Mouse (Mus musculus): ENCODE results near the gene Nktr. TPM values are rescaled to one million over a fixed set of nuclear protein-coding genes. Genes with fewer than 3 reads are reported as not detected.

Gene Nktr
- polyA plus RNA-seq, 1 experiment from 2014 or later = 17.3 TPM

GRCm38 (mm10) chr9:121791206-121791605 is 72.2 kb downstream of the Nktr start:
- no peak overlapping the region for H3K4me2 ChIP-seq (ENCODE audit: low read depth, low read length)
- H3K27ac ChIP-seq (ENCODE audit: low read depth) = no peak overlapping the region
- H3K4me3 ChIP-seq (ENCODE audit: low read depth, low read length) = no peak overlapping the region
- peak; percentile 73 for DNase-seq
- no peaks in the 10 kb centered on the region for H3K4me1 ChIP-seq (ENCODE audit: insufficient read depth)
- H3K9me3 ChIP-seq (ENCODE audit: low read length) = no peaks in the 10 kb centered on the region
- ATAC-seq = no peak
- WGBS (ENCODE audit: insufficient replicate concordance) = 22% methylated on average over 5 of the region's 5 CpGs
- no peak overlapping the region for H3K9ac ChIP-seq (replicated peaks)
- H3K36me3 ChIP-seq (replicated peaks; ENCODE audit: insufficient read depth, low read length) = no peaks in the 10 kb centered on the region
- no peak for TF ChIP-seq CTCF (IDR thresholded peaks at IDR 0.05; ENCODE audit: low read depth)
- no peak for TF ChIP-seq EP300 (IDR thresholded peaks at IDR 0.05; ENCODE audit: low read depth)
- H3K27me3 ChIP-seq (ENCODE audit: insufficient read depth, low read length) = 0 out of 2 replicates have a peak, but pooled peaks cover 2% of the 10 kb centered on the region

GRCm38 (mm10) chr9:121791757-121792521 is 73.0 kb downstream of the Nktr start, which contains the start of gene Hhatl:
TSS of gene Hhatl (minus strand) at chr9:121792507.
- no peak for ATAC-seq
- no peak within 1 kb of the TSS for H3K4me2 ChIP-seq (ENCODE audit: low read depth, low read length)

GRCm38 (mm10) chr9:121794972-121795539 is 76.1 kb downstream of the Nktr start:
- ATAC-seq = no peak

More at GRCm38 (mm10) chr9:121791757-121792521, 73.0 kb downstream of the Nktr start, which contains the start of gene Hhatl:
- 45% methylated on average over 23 of the region's 24 CpGs for WGBS (ENCODE audit: insufficient replicate concordance)
- no peak for TF ChIP-seq EP300 (IDR thresholded peaks at IDR 0.05; ENCODE audit: low read depth)
- no peak for TF ChIP-seq CTCF (IDR thresholded peaks at IDR 0.05; ENCODE audit: low read depth)
- H3K4me1 ChIP-seq (ENCODE audit: insufficient read depth) = no peaks in the 10 kb centered on the region
- H3K36me3 ChIP-seq (replicated peaks; ENCODE audit: insufficient read depth, low read length) = no peaks in the 10 kb centered on the region
- H3K27me3 ChIP-seq (ENCODE audit: insufficient read depth, low read length) = 0 out of 2 replicates have a peak, but pooled peaks cover 2% of the 10 kb centered on the region
- H3K9me3 ChIP-seq (ENCODE audit: low read length) = no peaks in the 10 kb centered on the region
- no peak within 1 kb of the TSS for H3K9ac ChIP-seq (replicated peaks)
- no peak within 1 kb of the TSS for H3K4me3 ChIP-seq (ENCODE audit: low read depth, low read length)
- no peak within 1 kb of the TSS for H3K27ac ChIP-seq (ENCODE audit: low read depth)
- DNase-seq = no peak

DNA sequence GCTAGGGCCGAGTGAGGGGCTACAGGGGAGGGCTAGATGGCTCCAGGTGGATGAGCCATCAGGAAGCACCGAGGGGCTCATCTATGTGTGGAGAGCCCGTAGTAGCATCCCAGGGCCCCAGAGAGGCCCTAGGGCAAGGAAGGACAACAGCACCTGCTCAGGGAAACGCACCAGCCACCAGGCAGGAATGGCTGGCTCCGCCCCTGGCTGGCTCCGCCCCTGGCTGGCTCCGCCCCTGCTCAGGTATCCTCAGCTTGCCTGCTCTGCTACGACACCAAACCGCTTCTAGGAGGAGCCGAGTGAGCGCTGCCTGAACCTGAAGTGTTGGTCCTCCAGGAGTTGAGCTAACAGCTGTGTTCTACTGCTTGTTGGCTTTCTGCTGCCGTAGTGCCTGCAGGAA is 78.8 kb downstream of the Nktr start:
- Histone ChIP-seq H3K4me2 (ENCODE audit: low read depth, low read length) (no peak overlapping the region), H3K9ac (replicated peaks) (no peak overlapping the region), H3K4me1 (ENCODE audit: insufficient read depth) (0 out of 2 replicates have a peak, but pooled peaks cover 4% of the 10 kb centered on the region), H3K36me3 (replicated peaks; ENCODE audit: insufficient read depth, low read length) (no peaks in the 10 kb centered on the region), H3K27me3 (ENCODE audit: insufficient read depth, low read length) (no peaks in the 10 kb centered on the region), H3K27ac (ENCODE audit: low read depth) (no peak overlapping the region), H3K4me3 (ENCODE audit: low read depth, low read length) (no peak overlapping the region), H3K9me3 (ENCODE audit: low read length) (no peaks in the 10 kb centered on the region)
- peak; percentile 55 for DNase-seq
- WGBS (ENCODE audit: insufficient replicate concordance) = 20% methylated on average over 12 of the region's 12 CpGs
- TF ChIP-seq CTCF (IDR thresholded peaks at IDR 0.05; ENCODE audit: low read depth) (no peak), EP300 (IDR thresholded peaks at IDR 0.05; ENCODE audit: low read depth) (no peak)
- ATAC-seq = no peak

More at GRCm38 (mm10) chr9:121794972-121795539, 76.1 kb downstream of the Nktr start:
- 0 out of 2 replicates have a peak, but pooled peaks cover 4% of the 10 kb centered on the region for H3K4me1 ChIP-seq (ENCODE audit: insufficient read depth)
- no peaks in the 10 kb centered on the region for H3K36me3 ChIP-seq (replicated peaks; ENCODE audit: insufficient read depth, low read length)
- H3K9ac ChIP-seq (replicated peaks) = no peak overlapping the region
- DNase-seq = no peak
- H3K27ac ChIP-seq (ENCODE audit: low read depth) = no peak overlapping the region
- no peak overlapping the region for H3K4me3 ChIP-seq (ENCODE audit: low read depth, low read length)
- TF ChIP-seq CTCF (IDR thresholded peaks at IDR 0.05; ENCODE audit: low read depth) (no peak), EP300 (IDR thresholded peaks at IDR 0.05; ENCODE audit: low read depth) (no peak)
- 50% methylated on average over 1 of the region's 1 CpGs for WGBS (ENCODE audit: insufficient replicate concordance)
- H3K4me2 ChIP-seq (ENCODE audit: low read depth, low read length) = no peak overlapping the region
- H3K9me3 ChIP-seq (ENCODE audit: low read length) = no peaks in the 10 kb centered on the region
- 0 out of 2 replicates have a peak, but pooled peaks cover 2% of the 10 kb centered on the region for H3K27me3 ChIP-seq (ENCODE audit: insufficient read depth, low read length)

DNA sequence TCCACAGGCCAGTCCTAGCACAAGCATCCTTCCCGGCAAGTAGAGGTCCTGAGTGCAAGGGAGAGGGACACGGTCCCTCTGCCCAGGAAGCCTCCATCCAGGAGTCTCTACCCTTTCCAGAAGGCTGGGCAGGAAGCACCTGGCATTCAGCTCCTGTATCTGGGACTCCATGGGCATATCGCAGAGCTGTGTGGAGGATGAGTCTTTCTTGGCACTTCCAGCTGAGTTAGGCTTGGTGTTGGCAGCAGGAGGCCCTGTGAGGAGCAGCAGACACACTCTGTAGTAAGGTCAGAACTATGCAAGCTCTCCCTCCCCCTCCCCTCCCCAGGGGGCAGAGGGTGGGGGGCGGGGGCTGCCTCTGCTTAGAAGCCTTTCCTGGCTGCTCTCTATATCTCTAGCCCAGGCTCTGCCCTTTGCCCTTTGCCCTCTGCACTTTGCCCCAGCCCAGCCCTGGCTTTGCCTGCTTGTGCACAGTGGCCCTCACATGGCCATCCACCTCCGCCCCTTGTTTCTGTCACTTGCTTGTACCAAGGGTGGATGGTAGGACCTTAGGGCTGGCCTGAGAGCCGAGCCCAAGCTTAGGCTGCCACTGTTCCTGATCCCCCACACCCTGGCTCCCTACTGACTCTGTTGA is 80.0 kb downstream of the Nktr start:
- no peak for DNase-seq
- Histone ChIP-seq H3K27me3 (ENCODE audit: insufficient read depth, low read length) (no peaks in the 10 kb centered on the region), H3K4me3 (ENCODE audit: low read depth, low read length) (no peak overlapping the region), H3K9ac (replicated peaks) (no peak overlapping the region), H3K27ac (ENCODE audit: low read depth) (no peak overlapping the region), H3K4me1 (ENCODE audit: insufficient read depth) (0 out of 2 replicates have a peak, but pooled peaks cover 4% of the 10 kb centered on the region), H3K36me3 (replicated peaks; ENCODE audit: insufficient read depth, low read length) (no peaks in the 10 kb centered on the region), H3K4me2 (ENCODE audit: low read depth, low read length) (no peak overlapping the region), H3K9me3 (ENCODE audit: low read length) (no peaks in the 10 kb centered on the region)
- TF ChIP-seq CTCF (IDR thresholded peaks at IDR 0.05; ENCODE audit: low read depth) = no peak
- no peak for TF ChIP-seq EP300 (IDR thresholded peaks at IDR 0.05; ENCODE audit: low read depth)
- 38% methylated on average over 6 of the region's 6 CpGs for WGBS (ENCODE audit: insufficient replicate concordance)
- peak; percentile 15; the same call in 1 of the 2 replicates for ATAC-seq

DNA sequence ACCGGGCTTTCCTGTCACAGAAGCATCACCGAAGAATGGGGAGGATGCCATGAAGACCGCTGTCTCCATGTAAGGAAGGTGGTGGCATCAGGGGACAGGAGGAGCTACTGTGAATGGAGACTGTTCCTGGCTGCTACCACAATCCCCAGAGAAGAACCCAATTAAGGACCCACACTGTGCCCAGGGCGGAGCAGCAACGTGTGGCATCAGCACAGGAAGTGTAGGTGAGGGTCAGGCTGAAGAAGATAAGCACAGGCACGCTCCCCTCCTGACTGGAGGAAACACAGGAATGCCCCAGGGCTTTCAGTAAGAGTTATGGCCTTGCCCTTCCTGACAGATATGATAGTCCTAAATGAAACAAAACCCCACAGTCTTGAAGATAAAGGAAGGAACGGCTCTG is 83.8 kb downstream of the Nktr start:
- Histone ChIP-seq H3K9me3 (ENCODE audit: low read length) (no peaks in the 10 kb centered on the region), H3K27me3 (ENCODE audit: insufficient read depth, low read length) (no peaks in the 10 kb centered on the region), H3K4me2 (ENCODE audit: low read depth, low read length) (no peak overlapping the region), H3K4me3 (ENCODE audit: low read depth, low read length) (no peak overlapping the region), H3K27ac (ENCODE audit: low read depth) (no peak overlapping the region), H3K36me3 (replicated peaks; ENCODE audit: insufficient read depth, low read length) (no peaks in the 10 kb centered on the region), H3K9ac (replicated peaks) (no peak overlapping the region), H3K4me1 (ENCODE audit: insufficient read depth) (0 out of 2 replicates have a peak, but pooled peaks cover 4% of the 10 kb centered on the region)
- DNase-seq = no peak
- WGBS (ENCODE audit: insufficient replicate concordance) = 35% methylated on average over 7 of the region's 7 CpGs
- TF ChIP-seq CTCF (IDR thresholded peaks at IDR 0.05; ENCODE audit: low read depth) = no peak
- no peak for TF ChIP-seq EP300 (IDR thresholded peaks at IDR 0.05; ENCODE audit: low read depth)
- ATAC-seq = no peak

Other genes with a start within 250 kb of the Nktr start
- not detected in 2 replicates for gene Cck, start 223.5 kb upstream of the Nktr start, polyA plus RNA-seq (2015; fragmentation: Nextera tagmentation; extraction: Ambion mirVana)
- gene Lyzl4, start 77.1 kb upstream of the Nktr start, polyA plus RNA-seq (2015; fragmentation: Nextera tagmentation; extraction: Ambion mirVana) = 0.12 TPM in 2 replicates
- gene Vipr1, start 76.5 kb upstream of the Nktr start, polyA plus RNA-seq (2015; fragmentation: Nextera tagmentation; extraction: Ambion mirVana) = 3.1 and 3.4 TPM in 2 replicates
- 3.6 and 4.4 TPM in 2 replicates for gene Sec22c, start 13.7 kb upstream of the Nktr start, polyA plus RNA-seq (2015; fragmentation: Nextera tagmentation; extraction: Ambion mirVana)
- 112 and 119 TPM in 2 replicates for gene Ss18l2, start 8.8 kb upstream of the Nktr start, polyA plus RNA-seq (2015; fragmentation: Nextera tagmentation; extraction: Ambion mirVana)
- gene Zfp651, start 40.2 kb downstream of the Nktr start, polyA plus RNA-seq (2015; fragmentation: Nextera tagmentation; extraction: Ambion mirVana) = 0.68 and 1.5 TPM in 2 replicates
- 0.13 and 0.81 TPM in 2 replicates for gene Klhl40, start 58.4 kb downstream of the Nktr start, polyA plus RNA-seq (2015; fragmentation: Nextera tagmentation; extraction: Ambion mirVana)
- gene Hhatl, start 73.3 kb downstream of the Nktr start, polyA plus RNA-seq (2015; fragmentation: Nextera tagmentation; extraction: Ambion mirVana) = 0.73 TPM in 1 of 2 replicates, not detected in the other
- not detected in 2 replicates for gene Ccdc13, start 120.3 kb downstream of the Nktr start, polyA plus RNA-seq (2015; fragmentation: Nextera tagmentation; extraction: Ambion mirVana)
- 126 and 134 TPM in 2 replicates for gene Higd1a, start 139.2 kb downstream of the Nktr start, polyA plus RNA-seq (2015; fragmentation: Nextera tagmentation; extraction: Ambion mirVana)
- 1.0 and 1.1 TPM in 2 replicates for gene Ackr2, start 179.2 kb downstream of the Nktr start, polyA plus RNA-seq (2015; fragmentation: Nextera tagmentation; extraction: Ambion mirVana)
- 130 and 144 TPM in 2 replicates for gene Cyp8b1, start 197.1 kb downstream of the Nktr start, polyA plus RNA-seq (2015; fragmentation: Nextera tagmentation; extraction: Ambion mirVana)
- 0.31 and 0.32 TPM in 2 replicates for gene Fam198a, start 231.8 kb downstream of the Nktr start, polyA plus RNA-seq (2015; fragmentation: Nextera tagmentation; extraction: Ambion mirVana)